In genomic region chr3:109528688-109529087, GRCm38 (mm10) we compare ENCODE assay signal across 19 mouse cellular contexts.
A peak's percentile ranks its signal among the peaks of the same experiment; 100 is the strongest.
DNase-seq lines count a peak whose midpoint lies in the region; ATAC-seq and TF ChIP-seq lines count a peak whose summit lies in the region.
"Had no signal": no experiment of that assay in that cellular context is flagged by ENCODE, and none has a peak within 500 bp of the region (broad histone marks: within the 10 kb centered on the region; RNA-seq: fewer than 3 reads in every experiment).

No protein-coding gene starts in this region.

- no peak for TF ChIP-seq EP300 in stomach, postnatal 0 days (optimal IDR thresholded peaks at IDR 0.05)

- no peak overlapping the region for H3K9ac ChIP-seq in forebrain, embryonic 14.5 days (ENCODE audit: low read length)
- H3K9ac ChIP-seq in forebrain, embryonic 11.5 days (ENCODE audit: low read length): no peak overlapping the region
- no peak overlapping the region for H3K9ac ChIP-seq in neural tube, embryonic 14.5 days (replicated peaks; ENCODE audit: low read depth, low read length)
- no peak overlapping the region for H3K9ac ChIP-seq in stomach, postnatal 0 days (ENCODE audit: low read length)
- H3K9ac ChIP-seq: embryonic facial prominence, embryonic 12.5 days; heart, embryonic 15.5 days; hindbrain, embryonic 15.5 days; liver, embryonic 13.5 days; neural tube, embryonic 13.5 days had no signal

- peak; percentile 36 for DNase-seq in forebrain, embryonic 14.5 days (ENCODE audit: low spot score)
- no peak for DNase-seq in forebrain, embryonic 11.5 days (ENCODE audit: low spot score)
- DNase-seq in kidney, adult 2 months: peak; percentile 10
- no peak for DNase-seq in kidney, adult 9 months
- no peak for DNase-seq in neural tube, embryonic 10.5 days (ENCODE audit: extremely low spot score, low spot score)
- no peak for DNase-seq in stomach, postnatal 0 days (ENCODE audit: low spot score)
- DNase-seq in spleen, postnatal 4 days (ENCODE audit: low spot score in 2 of 2): no peak
- DNase-seq: adrenal gland, adult 2 months; cerebellum, adult 8-10 months; heart, adult 11 months; kidney, postnatal 14 days; liver, embryonic 13.5 days; retina, postnatal 1 day had no signal

- ATAC-seq in forebrain, embryonic 14.5 days: no peak
- ATAC-seq in forebrain, embryonic 11.5 days (replicated peaks; ENCODE audit: low FRiP score): no peak
- peak; percentile 45; the same call in 1 of the 2 replicates for ATAC-seq in neural tube, embryonic 14.5 days (ENCODE audit: low read depth)
- no peak for ATAC-seq in stomach, postnatal 0 days (ENCODE audit: low FRiP score, low TSS enrichment)
- ATAC-seq: lung, postnatal 0 days had no signal

- no peaks in the 10 kb centered on the region for H3K9me3 ChIP-seq in forebrain, embryonic 14.5 days (replicated peaks; ENCODE audit: control insufficient read depth, low read length)
- H3K9me3 ChIP-seq in forebrain, embryonic 11.5 days (ENCODE audit: control insufficient read depth, low read length): no peaks in the 10 kb centered on the region
- no peaks in the 10 kb centered on the region for H3K9me3 ChIP-seq in neural tube, embryonic 14.5 days (ENCODE audit: control insufficient read depth, low read length)
- H3K9me3 ChIP-seq in stomach, postnatal 0 days (ENCODE audit: control insufficient read depth, low read length): no peaks in the 10 kb centered on the region
- H3K9me3 ChIP-seq: embryonic facial prominence, embryonic 12.5 days; heart, embryonic 15.5 days; hindbrain, embryonic 15.5 days; liver, embryonic 13.5 days; neural tube, embryonic 13.5 days had no signal

- WGBS in forebrain, embryonic 14.5 days: 64% methylated on average over 4 of the region's 4 CpGs
- WGBS in forebrain, embryonic 11.5 days: 55% methylated on average over 4 of the region's 4 CpGs
- 63% methylated on average over 4 of the region's 4 CpGs for WGBS in kidney, adult 2 months
- 44% methylated on average over 4 of the region's 4 CpGs for WGBS in neural tube, embryonic 14.5 days
- 82% methylated on average over 4 of the region's 4 CpGs for WGBS in stomach, postnatal 0 days

- no peaks in the 10 kb centered on the region for H3K27me3 ChIP-seq in forebrain, embryonic 14.5 days (replicated peaks; ENCODE audit: control insufficient read depth, insufficient read depth, low read length)
- no peaks in the 10 kb centered on the region for H3K27me3 ChIP-seq in forebrain, embryonic 11.5 days (ENCODE audit: control insufficient read depth, insufficient read depth, low read length)
- H3K27me3 ChIP-seq in kidney, adult 2 months (replicated peaks; ENCODE audit: control insufficient read depth, insufficient read depth, low read length): no peaks in the 10 kb centered on the region
- no peaks in the 10 kb centered on the region for H3K27me3 ChIP-seq in neural tube, embryonic 14.5 days (ENCODE audit: control insufficient read depth, insufficient read depth, low read length)
- H3K27me3 ChIP-seq in stomach, postnatal 0 days (ENCODE audit: control insufficient read depth, insufficient read depth, low read length): no peaks in the 10 kb centered on the region
- H3K27me3 ChIP-seq: embryonic facial prominence, embryonic 12.5 days; heart, embryonic 15.5 days; hindbrain, embryonic 15.5 days; liver, embryonic 13.5 days; neural tube, embryonic 13.5 days had no signal

- no peaks in the 10 kb centered on the region for H3K36me3 ChIP-seq in forebrain, embryonic 14.5 days (ENCODE audit: control insufficient read depth, insufficient read depth, low read length)
- no peaks in the 10 kb centered on the region for H3K36me3 ChIP-seq in forebrain, embryonic 11.5 days (ENCODE audit: control insufficient read depth, insufficient read depth, low read length)
- H3K36me3 ChIP-seq in kidney, adult 2 months (ENCODE audit: control insufficient read depth, insufficient read depth, low read length): no peaks in the 10 kb centered on the region
- H3K36me3 ChIP-seq in neural tube, embryonic 14.5 days (ENCODE audit: control insufficient read depth, insufficient read depth, low read length): no peaks in the 10 kb centered on the region
- no peaks in the 10 kb centered on the region for H3K36me3 ChIP-seq in stomach, postnatal 0 days (ENCODE audit: control insufficient read depth, insufficient read depth, low read length)
- H3K36me3 ChIP-seq: embryonic facial prominence, embryonic 12.5 days; heart, embryonic 15.5 days; hindbrain, embryonic 15.5 days; liver, embryonic 13.5 days; neural tube, embryonic 13.5 days had no signal

- no peak overlapping the region for H3K27ac ChIP-seq in forebrain, embryonic 14.5 days (ENCODE audit: low read depth, low read length)
- H3K27ac ChIP-seq in forebrain, embryonic 11.5 days (ENCODE audit: low read depth, low read length): no peak overlapping the region
- no peak overlapping the region for H3K27ac ChIP-seq in kidney, adult 2 months (ENCODE audit: insufficient read depth, low read depth, low read length)
- no peak overlapping the region for H3K27ac ChIP-seq in neural tube, embryonic 14.5 days (ENCODE audit: low read depth, low read length)
- no peak overlapping the region for H3K27ac ChIP-seq in stomach, postnatal 0 days (replicated peaks)
- H3K27ac ChIP-seq: embryonic facial prominence, embryonic 12.5 days; heart, embryonic 15.5 days; hindbrain, embryonic 15.5 days; liver, embryonic 13.5 days; neural tube, embryonic 13.5 days had no signal

- H3K4me1 ChIP-seq in forebrain, embryonic 14.5 days (ENCODE audit: control insufficient read depth, insufficient read depth, low read length): no peaks in the 10 kb centered on the region
- H3K4me1 ChIP-seq in forebrain, embryonic 11.5 days (replicated peaks; ENCODE audit: control insufficient read depth, insufficient read depth, low read length): no peaks in the 10 kb centered on the region
- no peaks in the 10 kb centered on the region for H3K4me1 ChIP-seq in kidney, adult 2 months (ENCODE audit: control insufficient read depth, insufficient read depth, low read length)
- no peaks in the 10 kb centered on the region for H3K4me1 ChIP-seq in neural tube, embryonic 14.5 days (ENCODE audit: control insufficient read depth, insufficient read depth, low read length)
- H3K4me1 ChIP-seq in stomach, postnatal 0 days (replicated peaks; ENCODE audit: control insufficient read depth, insufficient read depth): no peaks in the 10 kb centered on the region
- H3K4me1 ChIP-seq: embryonic facial prominence, embryonic 12.5 days; heart, embryonic 15.5 days; hindbrain, embryonic 15.5 days; liver, embryonic 13.5 days had no signal

- no peak for TF ChIP-seq POLR2A in kidney, adult 2 months (IDR thresholded peaks at IDR 0.05; ENCODE audit: low read depth, low read length)

- no peak overlapping the region for H3K4me3 ChIP-seq in forebrain, embryonic 14.5 days (ENCODE audit: low read depth, low read length)
- H3K4me3 ChIP-seq in forebrain, embryonic 11.5 days (ENCODE audit: low read depth, low read length): no peak overlapping the region
- H3K4me3 ChIP-seq in kidney, adult 2 months (ENCODE audit: insufficient read depth, low read depth, low read length): no peak overlapping the region
- H3K4me3 ChIP-seq in neural tube, embryonic 14.5 days (ENCODE audit: low read depth, low read length): no peak overlapping the region
- no peak overlapping the region for H3K4me3 ChIP-seq in stomach, postnatal 0 days (ENCODE audit: low read depth, low read length)
- H3K4me3 ChIP-seq: embryonic facial prominence, embryonic 12.5 days; heart, embryonic 15.5 days; hindbrain, embryonic 15.5 days; liver, embryonic 13.5 days; neural tube, embryonic 13.5 days had no signal

- no peak for TF ChIP-seq CTCF in kidney, adult 2 months (conservative IDR thresholded peaks at IDR 0.05; ENCODE audit: insufficient read depth, insufficient read length, low read depth, low read length)
- TF ChIP-seq CTCF in stomach, postnatal 0 days (IDR thresholded peaks at IDR 0.05; ENCODE audit: low read depth): peak; percentile 54

- H3K4me2 ChIP-seq in forebrain, embryonic 14.5 days (ENCODE audit: low read length): no peak overlapping the region
- no peak overlapping the region for H3K4me2 ChIP-seq in forebrain, embryonic 11.5 days (ENCODE audit: low read depth, low read length, severe bottlenecking)
- no peak overlapping the region for H3K4me2 ChIP-seq in neural tube, embryonic 14.5 days (ENCODE audit: low read depth, low read length)
- H3K4me2 ChIP-seq in stomach, postnatal 0 days (replicated peaks; ENCODE audit: low read depth): no peak overlapping the region
- H3K4me2 ChIP-seq: embryonic facial prominence, embryonic 12.5 days; heart, embryonic 15.5 days; hindbrain, embryonic 15.5 days; liver, embryonic 13.5 days; neural tube, embryonic 13.5 days had no signal

Comparison
In these comparisons a context has a peak if more than half of its experiments do, and no peak if none do; other contexts are left out.
1. DNase-seq: peak in forebrain, embryonic 14.5 days (single experiment) and kidney, adult 2 months (single experiment); none in forebrain, embryonic 11.5 days (single experiment), kidney, adult 9 months (single experiment), neural tube, embryonic 10.5 days (single experiment), stomach, postnatal 0 days (single experiment) and spleen, postnatal 4 days (0 of 2).